Mouse (Mus musculus): ENCODE results near the gene Unc5c.

Unc5c gene

DNA sequence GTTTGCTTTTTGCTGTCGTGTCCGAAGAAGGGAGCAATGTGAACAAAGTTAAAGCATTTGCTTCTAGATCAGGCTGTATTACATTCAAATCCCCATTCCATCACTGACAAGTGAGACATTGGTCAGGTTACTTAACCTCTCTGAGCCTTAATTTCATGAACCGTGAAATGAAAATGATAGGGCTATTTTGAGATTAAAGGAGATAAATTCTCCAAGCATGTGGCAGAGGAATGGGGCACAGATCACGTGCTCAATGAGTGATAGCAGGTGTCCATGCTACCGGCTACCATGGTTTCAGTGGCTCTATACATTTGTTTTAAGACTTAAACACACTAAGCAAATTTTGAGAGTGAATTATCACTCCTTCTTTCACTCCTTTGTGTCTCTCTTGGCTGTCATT, 254.0 kb downstream of the Unc5c start:
- DNase-seq (ENCODE audit: low spot score) = no peak

DNA sequence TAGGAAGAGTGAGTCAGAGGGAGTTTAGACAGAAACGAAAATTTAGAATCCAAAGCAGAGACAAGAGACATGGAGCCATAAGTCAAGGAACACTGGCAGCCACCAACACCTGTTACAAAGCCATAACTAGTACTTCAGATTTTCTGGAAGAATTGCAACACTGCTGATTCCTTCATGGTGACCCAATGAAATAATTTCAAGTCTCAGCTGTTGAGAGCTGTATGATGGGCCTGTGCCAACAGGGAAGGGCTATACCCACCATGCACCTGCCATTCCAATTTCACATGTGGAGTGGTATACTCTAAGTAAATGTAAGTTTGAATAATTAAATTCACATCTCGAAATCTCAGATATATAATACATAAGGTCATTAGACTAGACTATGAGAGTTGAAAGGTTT, 259.5 kb downstream of the Unc5c start:
- DNase-seq (ENCODE audit: low spot score) = no peak

DNA sequence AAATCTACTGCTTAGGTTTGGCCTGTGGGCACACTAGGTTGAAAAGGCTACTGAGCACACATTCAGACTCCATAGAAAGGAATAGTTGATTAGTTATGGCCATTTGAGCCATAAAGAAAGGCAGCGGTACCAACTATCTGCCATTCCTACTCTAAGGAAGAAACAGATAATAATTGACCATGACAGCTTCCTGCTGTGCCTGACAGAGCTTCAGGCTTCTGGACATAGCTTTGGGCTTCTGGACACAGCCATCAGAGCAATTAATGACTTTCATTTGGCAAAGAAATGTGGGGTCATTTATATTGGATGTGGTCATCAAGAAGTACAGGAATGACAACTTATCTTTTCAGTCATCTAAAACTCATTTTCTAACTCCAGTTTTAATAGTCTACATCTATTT, 260.4 kb downstream of the Unc5c start:
- DNase-seq (ENCODE audit: low spot score) = no peak

DNA sequence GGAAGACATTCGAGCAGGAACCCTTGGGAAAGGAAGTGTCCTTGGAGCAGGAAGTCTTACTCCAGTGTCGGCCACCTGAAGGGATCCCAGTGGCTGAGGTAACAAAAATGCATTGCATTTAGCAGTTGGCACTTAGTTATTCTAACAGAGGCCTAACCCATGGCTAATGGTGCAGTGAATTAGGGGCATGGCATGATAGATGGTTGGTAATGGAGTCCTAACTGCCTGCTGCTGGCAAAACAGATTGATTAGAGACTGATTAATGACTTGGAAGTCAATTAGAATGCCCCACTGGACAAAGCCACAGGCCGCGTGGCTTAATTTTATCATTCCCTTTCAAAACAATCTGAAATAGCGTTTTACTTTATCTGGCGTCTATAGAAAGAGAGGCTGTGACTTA, 268.8 kb downstream of the Unc5c start:
- no peak for DNase-seq (ENCODE audit: low spot score)

DNA sequence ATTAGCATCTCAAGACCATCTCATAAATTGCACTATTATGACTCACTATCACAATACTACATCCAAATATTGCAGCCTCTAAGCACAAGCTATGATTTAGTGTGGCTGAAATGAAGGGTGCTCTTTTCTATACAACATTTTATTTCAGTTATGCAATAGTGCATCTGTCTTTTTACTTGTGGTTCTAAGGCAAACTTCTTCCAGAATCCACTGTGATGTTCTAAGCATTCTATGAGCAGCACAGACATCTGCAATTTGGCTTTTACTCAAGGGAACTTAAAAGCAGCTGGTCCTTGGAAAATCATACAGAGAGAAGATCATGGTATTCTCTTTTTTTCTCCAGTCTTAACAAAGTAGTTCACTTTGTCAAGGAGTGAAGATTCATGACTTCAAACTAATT, 270.3 kb downstream of the Unc5c start:
- no peak for DNase-seq (ENCODE audit: low spot score)

DNA sequence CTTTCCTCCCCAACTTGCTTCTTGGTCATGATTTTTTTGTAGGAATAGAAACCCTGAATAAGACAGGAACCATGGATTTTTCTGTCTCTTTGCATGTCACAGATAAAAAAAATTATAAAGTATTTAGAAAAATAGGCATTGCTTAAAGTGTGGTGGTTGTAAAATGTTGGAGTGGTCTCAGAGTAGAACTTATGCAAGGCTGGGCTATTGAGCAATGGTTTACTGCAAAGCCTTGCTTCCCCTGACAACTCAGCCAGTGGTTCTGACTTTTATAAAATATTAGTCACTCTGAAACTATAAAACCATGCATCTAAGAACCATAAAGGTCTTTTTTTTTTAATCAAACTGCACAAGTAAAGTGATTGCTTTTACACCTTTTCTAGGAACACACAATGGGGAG, 280.3 kb downstream of the Unc5c start:
- DNase-seq (ENCODE audit: low spot score) = no peak

DNA sequence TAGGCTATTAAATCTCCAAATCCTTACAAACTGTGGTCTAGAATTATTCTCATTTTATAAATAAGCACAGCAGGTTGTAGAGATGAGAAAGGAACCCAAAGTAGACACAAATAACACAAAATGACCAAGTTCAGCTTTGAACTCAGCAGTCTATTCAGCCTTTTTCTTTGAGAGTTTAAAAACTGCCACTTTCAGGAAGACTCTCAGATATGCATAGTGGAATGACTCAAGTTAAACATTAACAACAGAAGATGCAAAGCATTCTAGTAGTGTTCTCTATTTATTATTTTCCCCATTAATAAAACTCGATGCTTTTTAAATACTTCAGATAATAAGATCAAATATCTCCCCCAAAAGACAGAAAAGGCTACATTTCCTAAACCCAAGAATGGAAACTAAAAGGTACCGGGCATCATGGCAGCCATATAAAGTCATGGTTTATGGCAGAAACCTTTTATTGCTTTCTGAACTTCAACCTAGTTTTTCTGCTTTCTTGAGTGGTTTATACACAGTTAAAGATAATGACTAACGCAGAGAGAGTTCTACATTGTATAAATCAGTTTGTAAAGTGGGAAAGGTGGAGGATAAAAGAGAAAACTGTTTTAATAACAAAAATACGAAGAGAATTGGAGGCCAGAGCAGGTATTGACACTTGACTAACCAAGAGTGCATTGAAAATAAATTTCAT, 283.8 kb downstream of the Unc5c start:
- no peak for DNase-seq (ENCODE audit: low spot score)

DNA sequence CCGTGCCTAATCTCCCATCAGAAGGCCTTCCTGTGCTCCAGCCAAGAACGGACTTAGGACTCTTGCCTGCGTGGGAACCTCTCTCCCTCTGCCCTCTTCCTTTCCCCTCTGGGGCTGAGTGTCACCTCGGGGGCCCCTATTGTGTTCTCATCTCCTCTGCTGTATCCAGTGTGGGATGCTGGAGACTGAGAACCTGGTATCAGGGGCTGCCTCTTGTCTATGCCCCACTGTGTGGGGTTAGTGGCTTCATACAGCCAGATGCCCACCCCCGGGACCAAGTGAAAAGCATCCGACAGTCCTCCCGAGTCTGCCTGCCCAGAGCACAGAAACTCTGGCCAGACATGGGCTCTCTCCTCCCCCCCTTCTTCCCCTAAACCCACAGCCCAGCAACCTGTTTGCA, 287.2 kb downstream of the Unc5c start:
- DNase-seq (ENCODE audit: low spot score) = no peak

DNA sequence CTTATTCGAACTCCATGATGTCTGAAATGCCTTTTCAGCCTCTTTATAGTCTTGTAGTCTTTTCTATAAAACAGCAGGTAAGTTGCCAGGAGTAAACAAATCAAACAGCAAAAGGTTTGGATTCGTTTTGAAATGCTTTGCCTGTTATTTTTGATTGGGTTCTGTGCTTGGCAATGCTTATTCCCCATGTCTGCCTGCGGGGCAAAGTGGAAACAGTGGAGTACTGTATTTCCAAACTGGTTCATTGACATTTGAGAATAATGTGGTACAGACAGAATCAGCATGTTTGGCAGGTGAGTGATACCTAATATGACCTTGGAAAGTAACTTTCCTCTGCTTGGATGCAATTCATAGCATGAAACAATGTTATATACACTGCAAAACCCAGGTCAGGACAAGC, 292.2 kb downstream of the Unc5c start:
- DNase-seq (ENCODE audit: low spot score) = no peak

DNA sequence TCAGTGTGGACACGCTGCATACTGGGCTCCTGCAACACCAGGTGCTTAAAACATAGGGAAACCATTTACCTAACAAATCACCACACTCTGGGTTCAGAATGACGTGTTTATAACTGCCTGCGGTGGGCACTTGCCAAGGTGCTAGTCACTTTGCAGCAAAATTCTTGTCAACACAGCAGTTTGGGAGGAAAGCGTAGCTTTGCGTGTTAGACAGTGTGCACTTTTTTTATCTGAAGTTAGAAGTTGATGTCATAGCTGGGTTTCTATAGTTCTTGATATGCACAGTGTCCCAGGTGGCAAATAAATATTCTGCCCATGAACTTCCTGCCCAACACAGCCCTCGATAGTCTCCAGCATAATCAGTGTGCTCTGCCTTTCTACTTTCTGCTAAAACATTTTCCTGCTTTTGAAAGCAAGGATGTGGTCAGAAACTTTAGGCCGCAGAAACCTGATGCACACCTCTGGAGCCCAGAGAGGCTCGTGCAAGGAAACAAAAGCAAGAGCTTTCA, 313.4 kb downstream of the Unc5c start:
- no peak for DNase-seq (ENCODE audit: low spot score)

DNA sequence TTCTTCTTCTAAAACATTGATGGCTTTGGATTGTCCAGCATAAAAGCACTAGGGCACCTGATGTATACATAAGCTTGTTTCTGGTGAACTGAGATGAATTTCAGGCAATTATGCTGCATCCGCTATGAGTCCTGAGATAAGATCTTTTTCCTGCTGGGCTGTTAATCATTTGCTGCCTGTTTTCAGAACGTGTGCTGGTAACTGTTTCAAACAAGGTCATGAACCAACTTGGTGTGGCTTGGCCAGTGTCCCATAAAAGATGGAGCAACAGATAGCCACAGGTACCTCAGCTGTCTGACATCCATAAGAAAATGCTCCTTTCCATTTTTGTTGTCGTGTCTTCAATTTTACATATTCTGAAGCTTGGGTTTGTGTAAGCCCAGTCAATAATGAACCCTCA, 314.2 kb downstream of the Unc5c start:
- no peak for DNase-seq (ENCODE audit: low spot score)

DNA sequence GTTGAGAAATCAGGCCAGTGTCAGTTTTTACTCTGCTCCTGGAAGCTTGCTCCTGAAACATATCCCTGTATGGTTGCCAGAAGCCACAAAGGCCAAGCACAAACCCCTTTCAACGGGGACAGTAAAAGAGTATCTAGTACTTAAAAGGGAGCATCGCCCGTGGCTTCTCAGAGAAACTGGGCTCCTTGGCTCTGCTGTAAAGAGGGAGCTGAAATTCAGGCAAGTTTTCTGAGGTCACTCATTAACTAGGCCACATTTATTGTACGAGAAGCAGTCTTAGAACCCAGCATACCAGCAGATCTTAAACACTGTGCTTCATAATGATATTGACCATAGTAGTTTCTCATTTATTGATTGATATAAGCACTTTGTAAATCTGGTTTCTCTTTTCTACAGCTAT, 317.5 kb downstream of the Unc5c start:
- DNase-seq (ENCODE audit: low spot score) = no peak

DNA sequence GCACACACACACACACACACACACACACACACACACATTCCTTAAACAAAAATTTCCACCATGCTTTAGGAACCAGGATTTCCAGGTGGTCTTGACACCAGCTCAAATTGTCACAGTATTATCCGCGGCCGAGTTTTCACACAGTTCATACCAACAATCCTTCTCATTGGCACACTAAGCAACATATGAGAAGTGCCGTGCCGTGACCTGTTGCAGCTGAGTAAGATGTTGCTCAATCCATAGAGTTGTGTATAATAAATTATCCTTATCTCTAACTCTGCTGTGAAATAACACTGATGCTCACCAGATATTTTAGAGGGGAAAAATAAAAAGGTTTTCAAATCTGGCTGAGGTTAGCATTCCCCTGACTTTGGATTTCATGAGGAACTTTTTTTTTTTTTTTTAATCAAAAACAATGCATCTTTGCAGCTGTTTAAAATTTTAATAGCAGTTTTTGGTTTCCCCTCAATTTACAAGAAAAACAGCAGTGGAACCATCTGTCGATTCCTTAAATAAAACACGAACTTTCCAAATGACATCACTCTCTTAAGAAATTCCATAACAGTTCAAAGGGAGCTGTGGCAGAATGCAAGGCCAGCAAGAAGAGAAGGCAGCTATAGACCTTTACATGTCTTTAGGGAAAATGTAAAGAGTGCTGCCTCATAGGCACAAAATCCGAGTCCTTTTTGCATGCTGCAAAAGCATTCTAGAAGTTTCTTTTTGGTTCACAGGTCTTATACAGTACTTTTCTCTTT, 326.2 kb downstream of the Unc5c start:
- DNase-seq (ENCODE audit: low spot score) = no peak

DNA sequence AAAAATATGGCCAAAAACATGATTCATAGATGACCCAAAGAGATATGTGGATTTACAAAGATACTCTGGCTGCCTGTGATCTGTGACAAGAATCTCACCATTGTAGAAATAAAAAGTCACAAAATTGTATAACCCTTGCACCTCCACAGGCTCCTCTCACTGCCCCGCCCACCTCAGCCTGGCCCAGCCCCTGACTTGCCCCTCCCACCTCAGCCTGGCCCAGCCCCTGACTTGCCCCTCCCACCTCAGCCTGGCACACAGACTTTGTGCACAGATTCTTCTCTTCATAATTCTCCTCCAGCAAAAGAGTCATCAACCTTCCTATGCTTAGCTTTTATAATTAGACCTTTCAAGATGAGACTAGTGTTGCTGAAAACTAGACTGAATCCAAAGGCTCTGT, 327.1 kb downstream of the Unc5c start:
- no peak for DNase-seq (ENCODE audit: low spot score)

DNA sequence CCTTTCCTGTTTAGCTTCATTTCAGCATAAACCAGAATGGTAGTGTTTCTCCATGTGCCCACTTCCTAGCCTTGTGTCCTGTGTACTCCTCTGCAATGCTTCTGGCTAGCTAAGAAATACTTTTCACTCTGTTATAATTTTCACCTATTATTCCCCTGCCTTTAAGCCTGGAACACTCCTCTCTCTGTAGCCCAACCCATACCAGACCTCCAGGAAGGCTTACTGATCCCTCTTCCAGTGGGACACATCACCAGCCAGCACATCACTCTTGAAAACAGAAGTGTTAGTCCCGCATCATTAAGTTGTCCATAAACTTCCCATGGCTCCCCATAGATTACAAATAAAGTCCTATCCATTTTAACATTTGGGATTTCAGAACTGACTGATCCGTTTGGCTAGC, 328.7 kb downstream of the Unc5c start:
- no peak for DNase-seq (ENCODE audit: low spot score)

DNA sequence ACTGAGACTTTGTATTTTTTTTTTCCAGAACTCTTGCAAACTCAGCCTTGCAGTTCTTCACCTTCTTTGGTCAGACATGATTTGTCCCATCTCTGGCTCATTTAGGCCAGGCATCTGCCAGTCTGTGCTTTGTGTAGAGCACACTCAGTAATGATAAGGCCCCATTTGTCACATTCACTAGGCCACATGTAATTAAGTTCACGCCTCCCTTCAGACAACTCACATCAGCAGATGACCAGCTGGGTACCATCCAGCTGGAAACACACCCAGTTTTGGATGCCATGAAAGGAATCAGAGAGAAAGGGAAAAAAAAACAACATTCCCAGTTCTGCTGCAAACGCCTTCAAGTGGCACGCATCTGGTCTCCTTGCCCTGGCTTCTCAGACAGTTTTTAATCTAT, 329.4 kb downstream of the Unc5c start:
- DNase-seq (ENCODE audit: low spot score) = no peak

DNA sequence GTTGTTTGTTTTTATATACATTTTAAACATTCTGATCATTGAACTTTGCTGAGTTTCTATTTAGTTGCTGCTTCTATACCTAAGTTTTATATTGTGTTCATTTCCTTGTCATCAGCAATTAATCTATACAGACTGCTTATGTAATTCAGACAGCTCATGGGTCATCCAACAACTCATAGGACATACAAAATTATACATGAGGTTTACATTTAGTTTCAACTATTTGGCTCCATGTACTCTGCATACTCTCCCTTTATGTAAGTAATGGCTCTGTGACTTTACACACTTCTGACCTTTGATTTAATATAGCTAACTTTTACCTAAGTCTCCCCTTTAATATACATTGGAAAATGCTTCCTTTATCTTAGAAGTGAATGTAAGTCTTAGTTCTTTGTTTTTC, 332.4 kb downstream of the Unc5c start:
- no peak for DNase-seq (ENCODE audit: low spot score)

DNA sequence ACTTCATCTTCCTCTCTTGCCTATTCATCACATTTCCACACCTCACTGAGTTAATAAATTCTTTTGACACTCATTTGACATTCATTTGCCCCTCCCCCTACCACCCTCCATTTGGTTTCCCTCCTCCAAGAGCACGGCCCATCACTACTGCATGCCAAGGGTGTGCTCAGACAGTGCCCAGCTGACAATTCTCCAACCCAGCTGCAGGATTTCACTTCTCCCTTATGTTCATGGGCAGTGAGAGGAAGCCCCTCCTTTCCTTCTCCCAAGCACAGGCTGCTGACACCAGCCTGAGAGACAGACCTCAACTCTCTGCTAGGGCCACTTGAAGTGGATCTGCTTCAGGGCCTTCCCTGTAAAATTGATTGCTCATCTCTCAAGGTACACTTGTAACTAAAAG, 332.8 kb downstream of the Unc5c start:
- no peak for DNase-seq (ENCODE audit: low spot score)

DNA sequence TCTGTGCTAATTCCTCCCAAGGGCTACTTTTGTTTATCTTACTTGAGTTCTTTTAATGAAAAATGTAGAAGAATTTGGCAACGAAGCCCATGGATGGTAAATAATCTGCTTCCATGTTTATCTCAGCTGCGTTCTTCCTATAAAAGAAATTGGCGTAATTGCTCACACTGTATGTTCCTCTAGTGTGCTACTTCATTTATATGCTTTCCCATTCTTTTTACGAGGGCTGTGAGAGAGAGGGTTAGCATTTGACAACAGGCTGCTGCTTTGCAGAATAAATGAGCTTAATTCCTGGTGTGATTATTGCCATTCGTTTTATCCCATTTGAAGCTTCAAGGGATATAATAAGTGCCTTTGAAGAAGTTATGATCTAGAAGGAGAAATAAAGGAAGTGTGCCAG, 339.1 kb downstream of the Unc5c start:
- DNase-seq (ENCODE audit: low spot score) = no peak

DNA sequence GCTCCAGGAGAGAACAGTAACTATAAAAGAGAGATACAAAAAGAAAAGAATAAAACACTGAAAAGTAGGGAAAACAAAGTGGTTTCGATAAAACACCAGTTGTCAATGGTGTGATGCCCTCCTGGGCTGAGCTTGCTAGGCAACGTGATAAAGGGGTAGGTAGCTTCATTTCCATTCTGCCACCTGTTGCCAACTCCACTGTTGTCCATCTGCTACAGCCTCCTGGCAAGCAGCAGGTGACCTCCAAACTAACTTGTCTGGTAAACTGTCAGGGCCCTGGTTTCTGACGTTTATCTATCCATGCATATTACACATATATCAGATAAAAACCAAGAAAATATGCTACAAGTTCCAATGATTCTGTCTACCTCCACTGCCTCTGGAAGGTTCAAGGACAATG, 344.6 kb downstream of the Unc5c start:
- no peak for DNase-seq (ENCODE audit: low spot score)

DNA sequence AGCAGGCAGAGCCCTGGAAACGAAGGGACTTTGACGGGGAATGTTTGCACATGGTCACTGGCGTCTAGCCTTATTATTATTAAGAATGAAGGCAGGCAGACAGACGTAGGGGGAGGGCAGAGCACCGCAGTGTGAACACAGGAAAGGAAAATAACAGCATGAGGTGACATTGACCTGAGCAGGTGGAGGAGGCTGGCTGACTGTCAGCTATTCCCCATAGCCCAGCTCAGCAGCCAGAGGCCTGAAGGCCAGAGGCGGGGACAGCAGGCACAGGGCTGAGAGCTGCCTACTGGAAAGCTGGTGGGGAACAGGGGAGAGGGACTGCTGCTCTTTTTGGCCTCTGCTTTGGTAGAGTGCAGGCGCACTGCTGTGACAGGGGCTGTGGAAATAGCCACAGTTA, 345.9 kb downstream of the Unc5c start:
- DNase-seq (ENCODE audit: low spot score) = no peak

DNA sequence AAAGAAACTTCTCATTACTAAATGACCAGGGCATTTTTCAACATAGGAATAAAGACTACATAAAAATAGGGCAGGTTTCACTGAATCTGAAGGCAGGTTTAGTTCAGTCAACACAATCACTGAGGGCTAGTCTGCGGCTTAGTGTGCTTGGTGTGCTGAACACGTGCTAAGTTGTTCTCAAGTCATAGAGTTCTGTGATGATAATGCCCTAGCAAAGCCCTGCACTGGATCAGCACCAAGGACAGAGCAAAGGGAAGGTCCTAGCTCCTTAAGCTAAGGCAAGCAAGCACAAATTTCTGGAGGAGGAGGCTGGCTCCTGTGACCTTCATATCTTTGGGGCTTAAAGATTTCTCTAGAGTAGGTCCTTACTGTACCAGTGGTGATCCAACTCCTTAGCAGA, 346.3 kb downstream of the Unc5c start:
- peak; percentile 37 for DNase-seq (ENCODE audit: low spot score)

DNA sequence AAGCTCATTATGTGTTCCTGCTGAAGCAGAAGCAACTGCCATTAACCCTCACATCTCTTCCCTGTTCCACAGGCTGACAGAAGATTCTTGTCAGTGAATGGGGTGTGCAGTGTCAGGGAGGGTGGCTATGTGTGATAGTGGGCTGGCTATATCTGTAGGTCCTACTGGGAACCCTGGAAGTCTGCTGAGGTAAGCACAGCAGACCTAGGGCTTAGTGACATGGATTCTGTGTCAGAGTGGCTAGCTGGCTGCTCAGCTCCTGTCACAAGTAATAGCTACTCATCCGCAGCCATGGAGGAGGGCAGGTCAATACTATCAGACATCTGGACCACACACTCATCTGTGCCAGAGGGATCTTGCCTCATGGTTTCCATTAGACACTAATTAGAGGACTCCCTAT, 349.8 kb downstream of the Unc5c start:
- DNase-seq (ENCODE audit: low spot score) = no peak
